Mouse (Mus musculus) megakaryocyte, adult 5-6 weeks (primary cell): ENCODE data around the gene Ubtd1. TPM values are rescaled to one million over a fixed set of nuclear protein-coding genes. Genes with fewer than 3 reads are reported as not detected.
A peak's percentile ranks its signal among the peaks of the same experiment; 100 is the strongest.

Experiments used
- ATAC-seq: 2 replicates; pipeline ENCODE4 v1.8.0; 2016; ENCODE audit warnings: mild to moderate bottlenecking, inconsistent platforms; ENCODE audit not compliant: poor library complexity, severe bottlenecking
- total RNA-seq, 2 experiments: library from RNA; stranded (forward) in 1 of 2; stranded (reverse) in 1 of 2; fragments of 153-499, 151-499 nt in 1 of 2; fragments of 221-1000, 200-1000 nt in 1 of 2; gene quantifications; 2 replicates each; pipeline versions ENCODE4 v1.2.3 to v1.2.4; 2015 to 2017

Gene Ubtd1
- total RNA-seq, 2 experiments from 2014 or later, result 12.2 to 15.1 TPM

- peak; percentile 73 for ATAC-seq
Observed at GRCm38 (mm10) chr19:42017399-42018247, 36.1 kb downstream of the Ubtd1 start.

GRCm38 (mm10) chr19:42019011-42019522 lies 37.5 kb downstream of the Ubtd1 start:
- peak; percentile 46; the same call in 1 of the 2 replicates for ATAC-seq

DNA sequence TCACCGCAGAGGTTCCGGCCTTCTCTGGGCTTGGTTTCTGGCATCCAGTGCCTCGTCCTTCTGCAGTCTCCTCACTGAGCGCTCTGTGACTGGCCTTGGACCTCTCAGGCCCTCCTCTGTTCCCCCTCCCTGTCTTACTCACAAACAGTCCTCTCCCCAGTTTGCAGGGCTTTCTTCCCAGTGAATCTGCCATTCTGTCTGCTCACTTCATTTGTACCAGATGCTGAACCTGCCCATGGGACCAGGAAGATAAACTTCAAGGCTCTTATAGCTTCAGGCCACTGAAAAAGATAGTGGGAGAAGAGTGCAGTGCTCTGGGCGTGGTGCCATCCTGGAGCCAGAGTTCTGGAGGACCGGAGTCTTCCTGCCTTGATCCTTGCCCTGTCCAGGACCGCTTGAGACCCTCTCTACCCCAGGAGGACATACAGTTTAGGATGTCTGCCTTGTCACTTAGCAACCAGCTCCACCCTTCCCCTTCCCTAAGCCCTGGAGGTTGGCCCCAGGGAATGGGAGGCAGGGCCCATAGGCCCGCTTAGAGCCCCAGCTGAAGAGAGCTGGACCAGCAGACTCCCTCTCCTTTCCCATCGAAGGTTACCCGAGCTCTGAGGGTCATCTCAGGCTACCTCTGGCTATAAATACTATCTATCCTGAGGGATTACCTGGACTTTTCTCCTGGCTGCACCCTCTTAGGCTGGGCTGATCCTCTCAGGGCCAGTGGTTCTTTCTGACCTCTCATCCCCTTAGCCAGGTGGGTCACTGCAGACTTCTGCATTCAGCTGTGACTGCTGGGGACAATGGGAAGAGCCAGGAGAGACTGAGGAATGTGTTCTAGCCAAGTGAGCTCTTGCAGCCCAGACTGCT lies 40.3 kb downstream of the Ubtd1 start:
- ATAC-seq, result no peak

DNA sequence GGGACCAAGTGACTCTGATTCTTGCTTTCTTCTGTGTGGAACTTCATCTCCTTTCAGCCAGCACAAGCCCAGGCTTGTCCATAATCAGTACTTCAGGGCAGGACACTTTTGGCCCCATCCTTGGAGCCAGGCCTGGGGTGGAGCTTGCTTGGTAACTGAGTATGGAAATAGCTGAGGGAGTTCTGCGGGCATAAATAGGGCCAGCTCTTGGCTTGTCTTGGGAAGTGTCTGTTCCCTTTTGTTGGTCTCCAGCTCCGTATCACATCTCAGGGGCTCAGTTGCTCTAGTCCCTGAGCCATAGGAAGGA lies 40.9 kb downstream of the Ubtd1 start:
- no peak for ATAC-seq

DNA sequence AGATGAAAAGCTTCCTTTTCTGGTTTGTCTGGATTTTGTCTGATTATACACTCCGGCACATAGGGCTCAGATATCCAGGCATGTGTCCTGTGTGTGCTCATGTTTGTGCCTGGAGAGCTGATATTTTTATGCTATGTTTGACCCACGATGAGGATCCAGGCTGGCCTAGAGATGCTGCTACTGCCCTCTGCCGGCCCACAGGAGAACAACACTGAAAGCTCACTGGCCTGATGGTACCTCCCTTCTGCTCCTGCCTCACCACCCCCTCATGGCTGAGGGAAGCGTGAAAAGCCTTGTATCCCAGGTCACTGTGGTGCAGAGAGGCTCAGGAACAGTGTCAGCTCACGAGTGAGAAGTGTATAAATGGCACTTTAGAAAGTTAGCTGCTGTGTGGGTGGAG lies 44.6 kb downstream of the Ubtd1 start:
- ATAC-seq, result peak; percentile 97

GRCm38 (mm10) chr19:42031112-42031511 lies 49.5 kb downstream of the Ubtd1 start:
- ATAC-seq, result no peak

- no peak for ATAC-seq
Observed at GRCm38 (mm10) chr19:42033611-42034010, 52.0 kb downstream of the Ubtd1 start.

DNA sequence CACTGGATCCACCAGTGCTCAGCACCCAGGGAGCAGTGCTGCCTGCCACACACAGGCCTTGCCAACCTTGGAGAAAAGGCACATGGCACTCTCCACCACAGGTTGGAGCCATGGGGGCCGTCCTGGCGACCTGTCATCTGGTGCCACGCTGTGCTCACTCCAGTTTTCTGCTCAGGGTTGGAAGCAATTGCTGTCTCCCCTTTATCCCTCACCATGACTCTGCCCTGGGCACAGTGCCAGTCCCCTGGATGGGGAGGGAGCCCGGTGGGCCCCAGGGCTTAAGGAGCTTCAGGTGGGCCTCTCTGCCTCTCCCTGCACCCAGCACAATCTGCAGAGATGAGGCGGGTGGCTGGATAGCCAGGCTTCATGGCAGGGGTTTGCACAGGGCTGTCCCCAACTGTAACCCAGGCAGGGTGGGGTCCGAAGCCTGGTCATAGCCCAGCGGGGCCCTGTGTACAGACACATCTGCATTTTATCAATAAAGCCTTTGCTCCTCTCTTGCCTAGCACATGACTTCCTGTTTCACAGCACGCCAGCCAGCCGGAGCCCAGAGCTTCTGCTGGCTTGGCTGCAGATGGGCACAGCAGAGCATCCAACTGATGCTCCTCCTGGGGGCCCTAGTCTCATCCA lies 52.7 kb downstream of the Ubtd1 start:
- ATAC-seq, result 0 out of 2 replicates have a peak, but pooled peaks have one; percentile 27

DNA sequence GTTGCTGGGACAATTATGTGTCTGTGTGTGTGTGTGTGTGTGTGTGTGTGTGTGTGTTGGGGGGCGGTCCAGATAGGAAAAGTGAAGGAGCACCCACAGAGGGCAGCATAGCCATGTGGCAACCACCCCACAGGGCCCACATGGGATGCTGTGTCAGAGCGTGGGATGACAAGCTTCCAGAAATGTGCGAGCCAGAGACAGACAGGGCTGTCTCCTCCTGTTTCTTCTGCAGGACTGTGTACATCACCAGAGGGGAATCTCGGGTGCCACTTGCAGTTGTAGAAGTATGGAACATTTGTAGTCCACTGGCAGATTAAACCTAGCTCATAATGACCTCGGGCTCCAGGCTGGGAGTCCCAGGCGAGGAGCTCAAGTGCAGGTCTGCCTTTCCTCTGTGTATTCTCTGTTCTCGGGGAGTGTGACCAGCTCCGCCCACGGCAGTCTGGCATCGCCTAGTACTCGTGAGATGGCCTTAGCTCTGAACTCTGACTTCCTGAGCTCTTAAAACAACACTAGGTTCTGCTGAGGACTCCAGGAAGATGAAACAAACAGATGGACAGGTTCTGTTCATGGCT lies 53.4 kb downstream of the Ubtd1 start:
- no peak for ATAC-seq

DNA sequence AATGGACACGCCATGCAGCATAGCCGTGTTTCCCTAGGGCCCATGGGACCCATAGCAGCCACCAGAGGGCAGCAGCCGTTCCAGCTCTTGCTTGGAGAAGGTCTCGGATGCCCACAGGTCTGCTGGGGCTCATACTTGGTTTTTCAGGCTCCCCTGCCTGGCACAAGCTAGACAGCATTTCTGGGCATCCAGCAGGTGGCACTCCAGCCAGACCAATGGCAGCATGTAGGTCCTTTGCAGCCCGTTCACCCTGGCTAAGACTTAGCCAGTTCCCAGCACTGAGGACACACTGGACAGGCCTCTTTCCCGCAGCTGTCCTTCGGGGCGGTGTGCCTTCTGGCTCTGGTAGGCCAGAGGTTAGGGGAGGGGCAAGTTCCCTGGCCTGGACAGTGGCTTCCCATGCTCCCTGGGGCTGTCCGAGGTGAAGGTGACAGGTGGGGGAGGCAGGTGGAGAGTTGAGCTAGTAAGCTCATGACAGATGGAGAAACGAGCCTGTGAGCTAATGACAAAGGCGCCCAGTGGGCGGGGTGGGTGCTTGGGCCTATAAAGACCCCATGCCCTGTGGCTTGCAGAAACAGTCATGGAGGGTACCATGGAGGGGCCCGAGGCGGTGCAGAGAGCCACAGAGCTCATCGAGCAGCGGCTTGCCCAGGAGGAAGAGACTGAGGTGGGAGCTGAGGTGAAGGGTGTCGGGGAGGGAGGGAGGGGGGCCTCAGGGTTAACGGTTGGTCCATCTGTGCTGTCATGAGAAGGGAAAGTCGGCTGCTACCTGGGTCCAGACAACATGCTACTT lies 54.1 kb downstream of the Ubtd1 start, which contains the start of gene Ankrd2:
TSS of gene Ankrd2 (plus strand) at position 545 of the 793 bp plus-strand sequence.
- peak; percentile 89 for ATAC-seq

DNA sequence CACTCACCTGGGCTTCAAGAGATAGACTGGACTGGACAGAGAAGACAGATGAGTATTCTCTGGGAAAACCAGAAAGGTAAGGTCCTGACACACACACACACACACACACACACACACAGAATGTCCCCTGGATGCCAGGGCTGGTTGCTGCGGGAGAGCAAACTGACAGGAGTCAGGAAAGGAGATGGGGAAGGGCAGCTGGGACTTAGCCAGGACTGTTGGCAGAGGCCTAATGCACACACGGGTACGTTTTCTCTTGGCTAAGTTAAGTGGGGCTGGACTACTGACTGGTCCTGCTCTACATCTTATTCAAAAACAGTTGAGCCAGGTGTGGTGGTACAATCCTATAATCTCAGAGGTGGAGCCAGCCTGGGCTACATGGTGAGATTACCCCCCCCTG lies 54.8 kb downstream of the Ubtd1 start:
- no peak for ATAC-seq

DNA sequence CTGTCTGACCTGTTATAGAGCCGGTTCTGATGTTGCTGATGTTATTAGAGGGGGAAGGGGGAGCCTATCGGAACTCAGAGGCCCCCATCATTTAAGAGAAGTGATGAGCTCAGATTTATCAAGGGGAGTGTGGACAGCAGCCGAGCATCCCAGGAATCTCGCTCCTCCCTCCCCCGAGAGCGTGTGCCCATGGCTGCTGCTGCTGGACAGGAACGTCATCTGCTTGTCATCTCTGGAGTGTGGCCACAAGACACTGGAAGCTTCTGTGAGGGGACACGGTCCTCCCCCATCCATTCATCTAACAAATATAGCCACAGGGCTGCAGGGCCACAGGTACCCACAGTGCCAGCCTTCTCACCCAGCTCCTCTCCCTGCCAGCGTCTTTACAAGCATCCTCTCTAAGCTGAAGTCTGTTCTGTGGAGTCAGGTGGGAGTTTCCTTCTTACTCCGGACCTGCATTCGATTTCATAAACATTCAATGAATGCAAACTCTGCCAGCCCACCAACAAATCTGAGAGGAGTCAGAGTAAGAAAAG lies 55.7 kb downstream of the Ubtd1 start:
- ATAC-seq, result no peak

- ATAC-seq, result no peak
Observed at GRCm38 (mm10) chr19:42038310-42038709, 56.7 kb downstream of the Ubtd1 start.

DNA sequence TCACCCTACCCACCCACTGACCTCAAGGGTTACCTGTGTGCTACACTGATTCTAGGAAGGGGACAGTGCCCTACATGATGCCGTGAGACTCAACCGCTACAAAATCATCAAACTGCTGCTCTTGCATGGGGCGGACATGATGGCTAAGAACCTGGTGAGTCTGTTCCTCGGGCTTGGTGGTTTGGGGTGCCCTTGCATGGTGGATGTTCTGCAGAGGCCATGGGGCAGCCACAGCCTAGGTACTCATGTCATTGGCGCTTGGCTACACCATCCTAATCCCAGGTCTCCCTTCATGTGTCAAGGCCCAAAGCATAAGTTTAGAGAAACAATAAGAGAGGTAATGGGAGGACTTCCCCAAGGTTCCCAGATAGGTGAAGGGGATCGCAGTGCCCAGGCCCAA lies 62.4 kb downstream of the Ubtd1 start:
- ATAC-seq, result no peak

DNA sequence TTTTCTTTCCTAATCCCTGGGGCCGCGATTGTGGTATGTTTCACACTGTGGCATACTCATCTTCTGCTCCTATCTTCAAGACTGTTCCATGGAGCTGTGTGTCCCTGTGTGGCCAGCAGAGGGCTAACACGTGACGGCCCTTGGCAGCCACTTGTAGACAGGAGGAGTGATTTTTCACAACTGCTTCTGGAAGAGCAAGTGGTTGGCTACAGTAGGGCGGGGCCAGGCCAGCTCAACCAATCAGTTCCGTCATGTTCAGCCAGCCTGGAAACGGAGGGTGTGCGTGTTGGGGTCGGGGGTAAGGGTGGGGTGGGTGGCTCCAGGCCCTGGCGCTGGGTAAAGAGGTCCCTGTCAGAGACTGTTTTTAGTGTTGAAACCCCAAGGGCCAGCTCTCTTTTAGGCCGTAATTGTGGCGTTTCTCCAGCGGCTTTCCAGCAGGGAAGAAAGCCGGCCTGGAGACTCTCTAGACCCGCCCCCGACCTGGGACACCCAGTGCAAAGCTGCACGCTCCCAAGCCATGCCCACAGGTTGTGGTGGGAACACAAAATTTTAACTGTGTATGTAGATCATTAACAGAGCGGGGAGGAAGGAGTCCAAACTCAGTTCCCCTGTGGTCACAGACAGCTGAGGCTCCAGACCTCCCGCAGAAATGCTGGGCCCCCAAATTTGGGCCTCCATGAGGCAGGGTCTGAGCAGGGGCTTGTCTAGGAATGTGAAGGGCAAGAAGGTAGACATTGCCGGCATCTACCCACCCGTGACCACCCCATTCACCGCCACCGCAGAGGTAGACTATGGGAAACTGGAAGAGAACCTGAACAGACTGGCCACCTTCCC lies 63.9 kb downstream of the Ubtd1 start, which contains the start of gene Hoga1:
TSS of gene Hoga1 (plus strand) at position 342 of the 834 bp plus-strand sequence.
- peak; percentile 93 for ATAC-seq

GRCm38 (mm10) chr19:42050251-42050650 lies 68.7 kb downstream of the Ubtd1 start:
- no peak for ATAC-seq

- ATAC-seq, result no peak
Observed at GRCm38 (mm10) chr19:42051351-42051750, 69.8 kb downstream of the Ubtd1 start.

DNA sequence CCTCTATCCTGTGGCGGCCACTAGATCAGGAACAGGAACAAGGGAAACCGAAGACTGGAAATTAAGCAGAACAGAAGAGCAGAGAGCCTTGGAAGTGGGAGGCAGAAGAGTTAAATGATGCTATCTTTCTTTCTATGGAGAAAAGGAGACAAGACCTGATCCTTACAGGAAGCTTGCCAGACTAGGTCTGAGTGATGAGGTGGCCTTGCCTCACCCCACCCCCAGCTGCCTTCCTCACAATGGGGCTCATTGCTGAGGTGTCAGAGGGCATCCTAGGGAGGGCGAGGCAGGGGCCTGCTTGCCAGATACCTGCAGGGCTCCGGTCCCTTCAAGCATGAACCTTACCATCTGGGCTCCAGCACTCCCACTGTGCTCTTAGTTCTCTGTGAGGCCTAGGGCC lies 70.4 kb downstream of the Ubtd1 start, which contains the start of gene 4933411K16Rik:
TSS of gene 4933411K16Rik (plus strand) at position 301 of the 400 bp plus-strand sequence.
- ATAC-seq, result no peak

DNA sequence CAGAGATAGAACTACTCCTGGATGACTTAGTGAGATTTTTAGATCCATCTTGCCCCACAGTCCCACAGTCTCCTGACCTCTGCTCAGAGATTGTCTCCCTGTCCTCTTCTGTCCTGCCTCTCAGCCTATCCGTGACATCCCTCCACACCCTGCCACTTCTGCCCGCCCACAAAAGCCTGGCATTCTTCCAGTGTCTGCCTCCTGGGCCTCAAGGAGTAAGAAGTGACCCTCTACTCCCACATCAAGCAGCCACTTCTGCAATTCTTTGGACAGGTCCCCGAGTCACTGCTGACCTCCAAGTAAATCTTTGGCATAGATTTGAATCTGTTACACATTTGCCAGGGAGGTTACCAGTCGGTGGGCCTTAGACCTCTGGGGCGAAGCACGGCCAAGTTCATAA lies 72.7 kb downstream of the Ubtd1 start:
- no peak for ATAC-seq
